Mouse (Mus musculus) thymus, postnatal 14 days (tissue): ENCODE measurements around the gene Lcp1.

Source experiments
- DNase-seq: peaks from one replicate; pipeline ENCODE4 v3.0.0; 2021

Lcp1 gene

DNA sequence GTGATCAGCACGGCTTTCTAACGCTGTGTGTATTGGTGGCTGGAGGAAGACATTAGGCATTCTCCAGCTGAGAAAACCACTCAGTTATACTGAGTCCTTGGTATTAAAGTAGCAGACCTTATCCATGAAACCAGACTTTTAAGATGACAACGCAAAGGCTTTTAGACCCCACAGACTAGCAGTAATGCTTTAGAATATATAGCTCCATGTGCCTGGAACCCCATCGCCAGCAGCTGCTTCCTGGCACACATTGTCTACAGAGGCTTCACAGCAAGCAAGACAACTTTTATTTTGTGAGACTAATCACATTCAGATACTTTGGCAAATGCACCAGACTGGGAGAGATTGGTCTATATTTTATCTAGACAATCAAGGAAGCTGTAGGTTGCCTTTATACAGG lies 75.4 kb downstream of the Lcp1 start:
- no peak for DNase-seq

DNA sequence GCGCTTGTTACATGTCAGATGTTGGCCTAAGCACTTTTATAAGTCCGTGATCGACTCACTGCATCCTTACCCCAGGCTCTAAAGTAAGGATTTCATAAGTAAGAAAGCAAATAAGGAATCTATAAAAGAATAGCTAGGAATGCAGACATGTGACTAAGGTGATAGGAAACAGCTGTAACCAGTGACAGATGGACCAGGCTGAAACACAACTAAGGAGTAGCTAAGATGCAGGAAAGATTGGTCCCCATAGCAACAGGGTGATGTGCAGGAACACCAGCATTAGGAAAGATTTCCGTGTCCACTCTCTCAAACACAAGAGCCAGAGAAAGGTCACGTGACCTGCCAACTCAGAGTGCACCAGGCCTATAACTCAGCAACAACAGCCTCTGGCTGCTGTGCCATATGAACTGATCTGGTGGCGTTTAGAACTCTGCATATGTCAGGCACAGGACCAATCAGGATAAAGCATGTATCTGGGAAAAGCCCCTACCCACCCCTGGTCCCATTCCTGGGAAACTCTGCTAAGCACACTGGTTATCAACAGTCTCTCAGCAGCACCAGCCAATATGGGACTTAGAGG lies 77.8 kb downstream of the Lcp1 start:
- DNase-seq = no peak

- no peak for DNase-seq
Measured at GRCm38 (mm10) chr14:75213752-75214151, 82.9 kb downstream of the Lcp1 start.

DNA sequence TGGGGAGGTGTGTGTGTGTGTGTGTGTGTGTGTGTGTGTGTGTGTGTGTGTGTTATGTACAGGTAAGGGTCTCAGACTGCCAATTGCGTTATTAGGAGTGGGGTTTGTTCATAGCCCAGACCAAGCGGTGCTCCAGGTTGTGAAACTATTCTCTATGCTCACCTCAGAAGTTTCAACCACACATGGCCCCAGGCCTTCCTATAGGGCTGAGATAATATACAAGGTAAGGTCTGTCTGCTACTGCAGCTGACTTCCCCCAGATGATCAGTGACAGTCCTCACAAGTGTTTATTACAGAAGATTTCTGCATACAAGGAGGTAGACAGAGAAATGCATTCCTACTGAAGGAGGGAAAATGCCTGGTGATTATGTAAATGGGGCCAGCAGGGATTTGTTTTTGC lies 87.9 kb downstream of the Lcp1 start:
- DNase-seq = no peak

GRCm38 (mm10) chr14:75219250-75219913 lies 88.5 kb downstream of the Lcp1 start:
- DNase-seq = no peak

DNA sequence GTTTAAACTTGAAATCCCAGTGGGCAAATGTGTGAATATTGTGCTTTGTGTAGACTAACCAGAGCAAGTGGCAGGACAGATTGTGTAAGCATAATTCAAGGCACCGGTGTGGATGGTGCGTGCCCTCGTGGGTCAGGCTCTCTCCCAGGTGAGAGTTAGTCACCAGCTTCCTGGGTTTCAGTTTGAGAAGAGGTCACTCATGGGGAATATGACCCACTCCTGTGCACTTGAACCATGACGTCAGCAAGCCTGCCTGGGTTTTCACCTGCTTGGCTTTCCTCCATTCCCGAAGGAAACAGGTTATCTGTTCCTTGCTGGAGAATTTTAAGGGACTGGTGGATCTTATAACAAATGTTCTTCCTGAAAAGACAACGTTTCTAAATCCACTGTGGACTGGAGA lies 91.5 kb downstream of the Lcp1 start:
- DNase-seq = no peak

DNA sequence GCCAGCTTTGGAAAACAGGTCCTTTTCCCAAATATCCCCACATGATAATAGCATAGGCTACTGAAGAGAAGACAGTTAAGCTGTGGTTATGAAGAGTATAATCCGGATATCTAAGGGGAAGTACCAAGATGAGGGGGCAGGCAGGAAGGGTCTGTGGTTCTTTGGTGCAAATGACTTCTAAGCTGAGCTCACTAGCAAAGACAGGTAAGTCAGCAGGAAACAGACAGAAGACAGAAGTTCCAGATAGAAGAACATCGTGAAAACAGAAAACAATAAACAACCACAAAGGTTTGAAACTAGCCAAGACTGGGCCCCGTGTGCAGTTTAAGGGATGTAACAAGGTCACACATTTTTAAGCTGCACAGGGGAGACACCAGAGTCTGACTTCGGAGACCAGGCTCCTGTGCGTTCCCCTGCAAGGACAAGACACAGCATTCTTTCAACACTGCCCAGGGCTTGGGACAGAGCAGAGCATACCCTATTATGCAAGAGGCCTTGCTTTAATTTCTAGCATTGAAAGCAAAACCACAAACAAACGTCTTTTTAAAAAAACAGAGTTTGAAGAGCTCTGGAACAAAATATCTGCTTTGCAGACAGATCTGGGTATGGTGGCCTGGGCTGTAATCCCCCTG lies 96.7 kb downstream of the Lcp1 start:
- DNase-seq = no peak

DNA sequence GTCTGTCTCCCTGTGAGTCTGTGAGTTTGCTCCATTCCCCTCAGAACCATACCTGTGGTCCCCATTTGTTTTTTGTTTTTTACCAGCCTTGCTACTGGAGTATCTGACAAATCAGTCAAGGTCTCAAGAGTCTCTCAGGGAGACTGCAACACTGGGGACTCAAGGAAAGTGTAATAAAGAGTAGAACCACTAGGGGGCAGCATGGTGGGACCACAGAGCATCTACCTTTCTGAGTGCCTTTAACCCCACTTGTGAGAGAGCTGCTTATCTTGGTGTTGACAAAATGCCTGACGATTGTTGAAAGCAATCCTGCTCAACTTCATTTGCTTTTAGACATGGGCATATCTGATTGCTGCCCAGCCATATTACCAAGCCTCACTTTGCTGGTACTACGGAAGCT lies 98.9 kb downstream of the Lcp1 start:
- DNase-seq = peak; percentile 55

DNA sequence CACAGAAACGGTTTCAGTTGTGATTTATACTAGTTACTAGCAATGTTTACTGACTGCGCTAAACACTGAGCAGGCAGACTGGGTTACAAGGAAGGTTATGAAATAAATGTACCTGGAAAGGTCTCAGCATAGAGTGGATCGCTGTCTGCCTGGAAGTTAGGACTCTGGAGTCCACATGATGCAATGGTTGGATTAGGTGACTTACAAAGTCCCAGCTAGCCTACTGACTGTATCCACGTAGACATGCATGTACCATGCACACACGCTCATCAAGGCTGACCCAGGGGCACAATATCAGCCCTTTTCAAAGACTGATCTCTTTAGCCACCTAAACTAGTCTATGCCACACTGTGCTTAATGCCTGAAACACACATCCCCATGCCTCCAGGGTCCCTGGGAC lies 102.2 kb downstream of the Lcp1 start:
- DNase-seq = no peak

DNA sequence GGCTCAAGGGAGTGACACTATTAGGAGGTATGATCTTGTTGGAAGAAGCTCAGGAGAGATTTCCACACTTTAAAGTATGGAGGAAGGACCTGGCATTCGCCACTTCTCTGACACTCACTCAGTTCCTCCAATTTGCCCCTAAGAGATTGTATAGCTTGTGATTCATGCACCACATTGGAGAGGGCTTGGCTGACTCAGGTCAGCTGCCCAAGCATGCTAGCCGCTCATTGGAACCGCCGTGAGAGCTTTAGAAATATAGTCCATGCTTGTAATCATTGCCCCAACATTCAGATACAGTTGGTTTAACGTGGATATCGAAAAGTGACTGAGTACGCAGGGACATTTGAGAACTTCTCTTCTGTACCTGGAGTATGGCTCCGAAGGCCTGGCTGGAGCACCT lies 104.7 kb downstream of the Lcp1 start:
- DNase-seq = no peak

- no peak for DNase-seq
Measured at GRCm38 (mm10) chr14:75235955-75236635, 105.2 kb downstream of the Lcp1 start.

DNA sequence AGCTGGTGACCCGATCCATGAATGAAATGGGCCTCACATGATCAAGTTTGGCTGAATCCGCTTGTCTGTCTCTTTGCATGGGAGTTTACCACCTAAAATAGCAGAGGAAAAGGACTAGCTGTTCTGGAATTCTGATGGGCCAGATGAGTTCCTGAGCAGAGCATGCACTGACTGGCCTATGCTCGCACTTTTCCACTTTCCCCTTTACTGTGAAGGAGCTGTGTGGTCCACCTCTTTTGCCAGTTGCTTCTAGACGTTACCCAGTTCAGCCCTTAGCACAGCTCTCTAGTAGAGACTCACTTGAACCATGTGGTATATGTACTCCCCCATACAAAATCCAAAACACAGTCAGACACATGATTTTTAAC lies 105.7 kb downstream of the Lcp1 start:
- DNase-seq = no peak

- no peak for DNase-seq
Measured at GRCm38 (mm10) chr14:75237096-75237495, 106.2 kb downstream of the Lcp1 start.

GRCm38 (mm10) chr14:75238054-75238692 lies 107.3 kb downstream of the Lcp1 start:
- DNase-seq = no peak

DNA sequence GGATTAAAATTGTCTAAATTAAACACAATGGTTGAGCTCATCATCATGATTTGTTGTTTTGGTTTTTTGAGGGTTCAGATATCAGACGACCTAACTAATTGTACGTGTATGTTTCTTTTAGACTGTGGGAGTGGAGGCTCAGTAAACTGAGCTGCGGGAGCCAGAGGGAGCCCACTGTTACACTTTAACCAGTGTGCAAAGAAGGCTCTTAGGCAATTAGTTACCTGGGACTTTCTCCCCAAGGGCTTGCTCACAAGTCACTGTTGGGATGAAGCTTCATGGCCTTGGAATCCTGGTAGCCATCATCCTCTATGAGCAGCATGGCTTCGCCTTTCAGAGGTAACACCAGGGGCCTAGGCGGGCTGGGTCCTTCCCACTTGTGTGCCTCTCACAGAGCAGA lies 111.2 kb downstream of the Lcp1 start, which contains the start of gene Cpb2:
Gene Cpb2 (plus strand): TSS at position 201 of the 400 bp plus-strand sequence.
- no peak for DNase-seq

GRCm38 (mm10) chr14:75246024-75247000 lies 115.4 kb downstream of the Lcp1 start:
- DNase-seq = no peak

- no peak for DNase-seq
Measured at GRCm38 (mm10) chr14:75250432-75250831, 119.5 kb downstream of the Lcp1 start.

GRCm38 (mm10) chr14:75256521-75256920 lies 125.6 kb downstream of the Lcp1 start:
- peak; percentile 10 for DNase-seq

- no peak for DNase-seq
Measured at GRCm38 (mm10) chr14:75269531-75269930, 138.6 kb downstream of the Lcp1 start.

DNA sequence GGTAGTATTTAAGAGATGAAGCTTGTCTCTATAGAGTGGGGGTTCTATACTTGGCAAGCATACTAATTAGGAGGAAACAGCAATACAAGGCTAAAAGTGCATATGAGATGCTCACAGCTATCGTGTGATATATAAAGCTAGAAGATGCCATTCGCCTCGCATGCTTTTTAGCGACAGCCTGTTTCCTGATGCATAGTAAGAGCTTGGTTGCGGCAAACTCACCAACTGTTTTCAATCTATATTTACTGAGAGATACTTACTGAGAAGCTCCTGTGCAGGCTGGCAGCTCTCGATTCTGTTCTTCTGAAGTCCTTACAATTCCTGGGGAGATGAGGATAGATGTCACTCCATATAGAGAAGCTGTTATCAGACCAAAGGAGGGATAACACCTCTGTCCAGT lies 148.8 kb downstream of the Lcp1 start:
- no peak for DNase-seq

DNA sequence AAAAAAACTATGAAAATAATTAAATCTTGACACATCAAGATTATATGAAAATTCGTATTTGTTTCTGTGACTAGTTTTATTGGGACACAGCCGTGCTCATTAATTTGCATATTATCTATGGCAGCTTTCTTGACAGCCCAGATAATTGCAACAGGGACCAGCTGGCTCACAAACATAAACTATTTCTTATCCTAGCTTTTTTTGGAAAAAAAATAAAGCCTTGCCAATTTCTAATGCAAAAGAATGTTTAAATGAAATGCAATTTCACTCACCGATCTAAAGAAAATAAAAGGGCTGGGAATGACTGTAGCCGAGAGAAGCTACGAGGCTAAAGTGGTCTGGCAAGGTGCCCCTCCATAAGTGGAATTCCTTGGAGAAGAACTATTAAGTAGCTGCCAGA lies 149.5 kb downstream of the Lcp1 start:
- DNase-seq = no peak
